Mouse (Mus musculus) erythroblast, adult 5-6 weeks (primary cell): ENCODE results near the gene Ppp1r17. TPM values are rescaled to one million over a fixed set of nuclear protein-coding genes. Genes with fewer than 3 reads are reported as not detected.

ENCODE experiments used
- total RNA-seq, 2 experiments: library from RNA; stranded (forward) in 1 of 2; stranded (reverse) in 1 of 2; fragments of 150-400 nt in 1 of 2; fragments of 200-764, 138-1000 nt in 1 of 2; gene quantifications; 2 replicates each; pipeline versions ENCODE4 v1.2.3 to v1.2.4; 2015 to 2017; ENCODE audit warnings: low replicate concordance in 2 of 2

Gene Ppp1r17
- total RNA-seq, 2 experiments from 2014 or later, result not detected

Other genes starting within 250 kb of the Ppp1r17 start
- gene Itprid1, start 180.6 kb upstream of the Ppp1r17 start, total RNA-seq (2015; ENCODE audit: low replicate concordance), result not detected in 2 replicates
- gene Itprid1, start 180.6 kb upstream of the Ppp1r17 start, total RNA-seq (2017; ENCODE audit: low replicate concordance), result not detected in 2 replicates